Mouse (Mus musculus) urinary bladder, adult 2 months (tissue): Measurements from ENCODE around the gene Rnpepl1. TPM values are rescaled to one million over a fixed set of nuclear protein-coding genes. Genes with fewer than 3 reads are reported as not detected.

Source experiments
- DNase-seq: peaks from one replicate; pipeline ENCODE4 v3.0.0; 2022; ENCODE audit warnings: low spot score
- polyA plus RNA-seq: library from polyadenylated mRNA; depleted of rRNA; stranded (reverse); fragments of >200 nt; gene quantifications from 2 replicates; pipeline ENCODE4 v1.2.3, GENCODE M21; 2012; rRNA removed

Rnpepl1 gene
- polyA plus RNA-seq: 37.4 and 59.3 TPM in 2 replicates

GRCm38 (mm10) chr1:92910239-92910885, at the start of gene Rnpepl1:
TSS of gene Rnpepl1 (plus strand) at chr1:92910783.
- peak; percentile 69 for DNase-seq

- DNase-seq: no peak
Observed at GRCm38 (mm10) chr1:92861503-92861902, 49.1 kb upstream of the Rnpepl1 start.

- no peak for DNase-seq
Observed at GRCm38 (mm10) chr1:92863268-92863667, 47.3 kb upstream of the Rnpepl1 start.

GRCm38 (mm10) chr1:92866170-92866569, 44.4 kb upstream of the Rnpepl1 start:
- DNase-seq: no peak

- no peak for DNase-seq
Observed at GRCm38 (mm10) chr1:92869985-92870384, 40.6 kb upstream of the Rnpepl1 start.

GRCm38 (mm10) chr1:92872666-92873065, 37.9 kb upstream of the Rnpepl1 start:
- no peak for DNase-seq

GRCm38 (mm10) chr1:92874011-92874410, 36.6 kb upstream of the Rnpepl1 start:
- DNase-seq: no peak

GRCm38 (mm10) chr1:92875360-92876111, 35.0 kb upstream of the Rnpepl1 start:
- no peak for DNase-seq

- no peak for DNase-seq
Observed at GRCm38 (mm10) chr1:92877431-92877978, 33.1 kb upstream of the Rnpepl1 start.

GRCm38 (mm10) chr1:92878066-92878741, 32.4 kb upstream of the Rnpepl1 start:
- no peak for DNase-seq

- no peak for DNase-seq
Observed at GRCm38 (mm10) chr1:92879266-92879665, 31.3 kb upstream of the Rnpepl1 start.

- DNase-seq: no peak
Observed at GRCm38 (mm10) chr1:92880101-92880500, 30.5 kb upstream of the Rnpepl1 start.

- no peak for DNase-seq
Observed at GRCm38 (mm10) chr1:92881982-92882381, 28.6 kb upstream of the Rnpepl1 start.

- no peak for DNase-seq
Observed at GRCm38 (mm10) chr1:92888901-92889655, 21.5 kb upstream of the Rnpepl1 start.

- no peak for DNase-seq
Observed at GRCm38 (mm10) chr1:92892791-92893190, 17.8 kb upstream of the Rnpepl1 start.

GRCm38 (mm10) chr1:92893896-92894295, 16.7 kb upstream of the Rnpepl1 start:
- DNase-seq: no peak

- no peak for DNase-seq
Observed at GRCm38 (mm10) chr1:92895089-92895488, 15.5 kb upstream of the Rnpepl1 start.

GRCm38 (mm10) chr1:92902786-92903185, 7.8 kb upstream of the Rnpepl1 start, which contains the start of gene Ankmy1:
TSS of gene Ankmy1 (minus strand) at chr1:92902906.
- no peak for DNase-seq

GRCm38 (mm10) chr1:92903627-92904026, 7.0 kb upstream of the Rnpepl1 start:
- no peak for DNase-seq

- peak; percentile 17 for DNase-seq
Observed at GRCm38 (mm10) chr1:92905703-92906310, 4.8 kb upstream of the Rnpepl1 start.
